Mouse (Mus musculus): ENCODE measurements around the gene Commd1.
A peak's percentile ranks its signal among the peaks of the same experiment; 100 is the strongest.

Commd1 gene

GRCm38 (mm10) chr11:22981984-22982757 is at the start of gene Commd1, which contains the start of gene Gm28048:
Gene Commd1 (minus strand): TSS chr11:22982382.
Gene Gm28048 (minus strand): TSS chr11:22982090.
- peak; percentile 92 for DNase-seq (ENCODE audit: low spot score)

DNA sequence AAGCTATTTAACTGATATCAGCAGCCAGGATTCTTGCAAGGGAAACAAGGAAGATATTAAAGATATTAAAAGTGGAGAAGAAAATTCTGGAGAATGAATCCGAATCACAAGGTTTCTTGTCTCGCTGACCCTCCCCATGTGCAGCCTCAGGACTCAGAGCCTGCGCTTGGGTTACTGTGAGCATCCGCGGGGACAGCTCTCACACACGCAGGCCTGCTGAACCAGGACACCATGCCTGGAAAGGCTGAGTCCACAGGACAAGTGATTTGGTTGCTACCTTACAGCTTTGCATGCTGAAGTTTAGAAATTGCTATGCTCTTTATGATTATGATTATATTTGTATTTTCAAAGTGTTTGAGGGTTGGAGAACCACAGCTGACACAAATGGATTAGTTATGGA is 47.2 kb upstream of the Commd1 start:
- no peak for DNase-seq (ENCODE audit: low spot score)

- no peak for DNase-seq (ENCODE audit: low spot score)
Observed at GRCm38 (mm10) chr11:23028957-23029356, 46.8 kb upstream of the Commd1 start.

DNA sequence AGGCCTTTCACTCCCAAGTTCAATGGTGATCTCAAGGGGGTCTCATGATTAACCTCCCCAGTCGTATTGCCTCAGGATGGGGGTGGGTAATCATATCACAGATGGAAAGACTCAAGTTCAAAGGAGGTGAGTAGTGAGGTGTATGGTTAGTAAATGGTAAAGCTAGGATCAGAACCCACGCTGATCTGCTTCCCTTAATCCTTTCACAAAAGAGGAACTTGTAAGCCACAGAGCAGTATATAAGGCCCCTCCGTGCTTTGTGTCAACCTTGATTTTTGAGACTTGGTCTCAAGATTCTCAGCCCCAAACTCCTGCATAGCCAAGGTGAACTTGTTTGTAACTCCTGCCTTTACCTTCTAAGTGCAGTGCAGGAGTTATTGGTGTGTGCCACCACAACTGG is 42.0 kb upstream of the Commd1 start:
- no peak for DNase-seq (ENCODE audit: low spot score)

GRCm38 (mm10) chr11:23023155-23023554 is 41.0 kb upstream of the Commd1 start:
- no peak for DNase-seq (ENCODE audit: low spot score)

- no peak for DNase-seq (ENCODE audit: low spot score)
Observed at GRCm38 (mm10) chr11:23020841-23021240, 38.7 kb upstream of the Commd1 start.

GRCm38 (mm10) chr11:23020116-23020770 is 38.1 kb upstream of the Commd1 start:
- no peak for DNase-seq (ENCODE audit: low spot score)

DNA sequence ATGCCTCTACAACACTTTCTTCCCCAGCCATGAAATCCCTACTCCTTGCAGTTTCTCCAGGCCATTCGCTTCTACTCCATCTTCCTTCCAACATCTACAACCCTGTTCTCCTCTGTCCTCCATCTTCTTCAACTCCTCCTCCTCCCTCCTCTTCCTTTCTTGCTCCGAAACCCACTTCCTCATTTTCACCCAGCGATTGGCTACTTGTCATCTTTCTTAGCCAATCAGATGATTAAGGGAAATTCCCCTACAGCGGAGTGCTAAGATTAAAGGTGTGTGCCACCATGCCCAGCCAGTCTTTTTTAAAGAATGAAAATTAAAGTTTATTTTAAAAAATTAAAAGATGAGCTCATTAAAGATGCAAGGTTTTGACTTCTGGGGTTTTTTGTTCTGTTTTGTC is 35.8 kb upstream of the Commd1 start:
- no peak for DNase-seq (ENCODE audit: low spot score)

DNA sequence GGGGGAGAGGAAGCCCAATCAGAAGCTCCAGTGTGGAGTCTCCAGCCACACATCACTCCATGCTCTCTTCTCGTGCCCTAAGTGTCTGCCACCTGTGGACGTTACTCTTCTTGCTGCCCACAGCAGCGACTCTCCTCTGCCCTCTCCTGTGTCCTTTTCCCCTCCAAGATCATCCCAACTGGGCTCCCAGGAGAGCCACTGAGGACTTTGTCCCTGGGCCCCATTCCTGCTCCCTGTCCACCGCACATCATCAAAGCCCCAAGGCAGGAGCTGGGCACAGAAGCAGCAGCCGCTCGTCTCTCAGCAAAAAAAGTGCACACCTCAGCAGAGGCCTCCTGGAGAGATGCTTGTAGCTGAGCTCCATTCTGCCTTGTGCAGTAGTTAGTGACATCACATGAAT is 32.8 kb upstream of the Commd1 start:
- DNase-seq (ENCODE audit: low spot score) = no peak

DNA sequence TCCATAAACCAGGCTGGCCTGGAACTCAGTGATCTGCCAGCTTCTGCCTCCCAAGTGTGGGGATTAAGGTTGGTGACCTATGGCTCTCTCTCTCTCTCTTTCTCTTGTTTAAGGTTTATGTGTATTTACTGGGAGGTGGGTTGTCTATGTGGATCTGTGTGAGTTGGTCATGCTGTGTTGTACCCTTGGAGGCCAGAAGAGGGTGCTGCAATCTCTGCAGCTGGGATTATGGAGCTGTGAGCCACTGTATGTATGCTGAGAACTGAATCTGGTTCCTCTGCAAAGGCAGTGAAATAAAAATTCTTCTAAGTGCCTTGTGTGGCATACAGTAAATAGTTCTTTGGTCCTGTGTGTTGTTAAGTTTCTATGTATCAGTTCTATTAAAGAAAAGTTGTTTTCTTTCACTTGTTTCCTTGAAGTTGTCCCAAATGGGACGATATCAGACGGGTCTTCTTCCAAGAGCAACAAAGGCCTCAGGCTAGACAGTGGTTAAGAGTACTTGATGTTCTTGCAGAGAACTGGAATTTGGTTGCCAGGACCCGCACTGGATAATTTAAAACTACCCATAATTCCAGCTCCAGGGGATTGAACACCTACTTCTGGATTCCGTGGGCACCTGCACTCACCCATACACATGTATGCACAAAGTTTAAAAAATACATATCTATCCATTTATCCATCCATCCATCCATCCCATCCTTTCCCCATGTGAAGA is 31.6 kb upstream of the Commd1 start:
- no peak for DNase-seq (ENCODE audit: low spot score)

DNA sequence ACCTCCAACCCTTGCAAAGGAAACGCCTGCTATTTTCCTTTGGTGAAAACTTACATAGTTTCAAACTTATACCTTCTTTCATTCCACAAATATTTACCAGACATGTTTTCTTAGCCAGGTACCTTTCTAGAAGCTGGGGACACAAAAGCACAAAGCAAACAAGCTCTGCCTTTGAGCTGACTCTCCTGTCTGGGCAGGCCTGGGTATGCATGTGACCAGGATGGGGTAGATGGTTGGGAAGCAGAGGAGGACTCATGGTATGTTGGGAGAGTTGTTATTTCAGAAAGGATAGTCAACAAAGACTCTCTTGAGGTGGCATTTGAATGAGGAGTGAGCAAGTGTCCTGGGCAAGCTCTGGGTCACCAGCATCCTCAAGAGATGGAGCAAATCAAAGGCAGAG is 30.9 kb upstream of the Commd1 start:
- DNase-seq (ENCODE audit: low spot score) = no peak

DNA sequence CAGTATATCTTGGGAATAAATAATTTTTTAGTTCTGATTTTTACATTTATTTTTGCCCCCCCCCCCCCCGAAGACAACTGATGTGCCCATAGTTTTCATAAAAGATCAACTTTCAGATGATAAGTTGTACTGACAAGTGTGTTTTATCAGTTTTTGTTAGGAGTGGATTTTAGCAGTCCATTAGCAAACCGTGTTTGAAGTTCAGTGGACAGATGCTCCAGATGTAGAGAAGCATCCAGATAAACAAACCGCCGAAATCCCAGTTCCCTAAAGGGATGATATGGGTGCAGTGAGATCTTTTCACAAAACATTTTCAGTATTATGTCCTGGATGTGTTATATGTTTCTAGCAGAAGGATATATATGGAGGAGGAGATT is 26.6 kb upstream of the Commd1 start:
- no peak for DNase-seq (ENCODE audit: low spot score)

GRCm38 (mm10) chr11:23008181-23008823 is 26.1 kb upstream of the Commd1 start:
- peak; percentile 71 for DNase-seq (ENCODE audit: low spot score)

- DNase-seq (ENCODE audit: low spot score) = peak; percentile 78
Observed at GRCm38 (mm10) chr11:23007481-23008180, 25.4 kb upstream of the Commd1 start, which contains the start of gene Fam161a. Gene Fam161a (plus strand): TSS chr11:23007531.

- DNase-seq (ENCODE audit: low spot score) = no peak
Observed at GRCm38 (mm10) chr11:23007166-23007480, 24.9 kb upstream of the Commd1 start.

GRCm38 (mm10) chr11:23005276-23005675 is 23.1 kb upstream of the Commd1 start:
- DNase-seq (ENCODE audit: low spot score) = no peak

DNA sequence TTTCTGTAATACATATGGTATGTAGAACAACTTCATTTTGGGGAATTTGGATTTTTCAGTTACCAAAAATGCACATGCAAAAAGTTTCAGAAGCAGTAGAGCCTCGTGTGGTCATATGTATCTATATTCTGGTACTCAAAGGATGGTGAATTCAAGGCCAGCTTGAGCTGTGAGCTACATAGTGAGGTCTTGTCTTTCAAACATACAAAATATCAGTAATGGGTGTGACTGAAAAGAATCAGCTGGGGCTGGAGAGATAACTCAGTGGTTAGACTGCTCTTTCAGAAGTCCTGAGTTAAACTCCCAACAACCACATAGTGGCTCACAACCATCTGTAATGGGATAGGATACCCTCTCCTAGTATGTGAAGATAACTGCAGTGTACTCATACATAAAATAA is 16.1 kb upstream of the Commd1 start:
- no peak for DNase-seq (ENCODE audit: low spot score)

- DNase-seq (ENCODE audit: low spot score) = no peak
Observed at GRCm38 (mm10) chr11:22995461-22995860, 13.3 kb upstream of the Commd1 start.

DNA sequence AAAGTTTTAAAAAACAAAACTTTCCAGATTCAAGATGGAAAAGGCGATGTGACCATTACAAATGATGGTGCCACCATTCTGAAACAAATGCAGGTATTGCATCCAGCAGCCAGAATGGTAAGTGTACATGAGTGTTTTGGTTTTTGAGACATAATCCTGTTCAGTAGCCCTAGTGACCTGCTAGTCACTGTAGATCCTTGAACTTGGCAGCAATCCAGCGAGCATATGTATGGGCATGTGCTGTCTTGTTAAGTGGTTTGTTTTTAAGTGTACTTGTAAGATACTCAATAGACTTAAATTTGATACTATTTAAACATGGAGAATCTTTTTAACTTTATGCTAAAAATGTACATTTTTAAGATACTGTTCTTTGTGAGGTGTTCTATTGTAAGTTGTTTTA is 12.1 kb upstream of the Commd1 start:
- no peak for DNase-seq (ENCODE audit: low spot score)

DNA sequence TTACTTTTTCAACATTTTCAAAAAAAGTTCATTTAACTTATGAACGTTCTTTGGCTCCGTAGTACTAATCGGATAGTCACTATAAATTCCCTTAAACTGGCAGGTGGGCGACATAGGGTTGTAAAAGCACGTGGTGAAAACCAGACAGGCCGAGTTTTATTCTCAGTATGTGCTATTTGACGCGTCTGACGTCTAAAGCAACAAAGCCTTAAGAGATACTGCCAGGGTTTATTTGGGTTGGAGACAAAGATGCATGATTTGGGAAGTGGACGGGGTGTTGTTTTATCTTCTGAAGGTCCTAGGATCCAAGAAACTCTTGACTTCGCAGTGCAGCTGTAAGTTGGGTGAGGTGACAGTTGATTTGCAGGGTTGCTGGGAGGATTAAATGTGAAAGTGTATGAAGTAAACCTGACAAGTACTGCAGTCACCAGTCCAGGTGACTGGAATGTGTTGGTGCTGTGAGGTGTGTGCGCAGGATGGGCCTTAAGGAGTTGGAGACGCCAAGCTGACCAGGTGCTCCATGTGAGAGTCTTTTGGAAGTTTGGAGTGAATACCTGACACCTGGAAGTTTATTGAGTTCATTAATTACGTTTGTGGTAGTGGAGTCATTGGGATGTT is 9.1 kb upstream of the Commd1 start:
- no peak for DNase-seq (ENCODE audit: low spot score)

DNA sequence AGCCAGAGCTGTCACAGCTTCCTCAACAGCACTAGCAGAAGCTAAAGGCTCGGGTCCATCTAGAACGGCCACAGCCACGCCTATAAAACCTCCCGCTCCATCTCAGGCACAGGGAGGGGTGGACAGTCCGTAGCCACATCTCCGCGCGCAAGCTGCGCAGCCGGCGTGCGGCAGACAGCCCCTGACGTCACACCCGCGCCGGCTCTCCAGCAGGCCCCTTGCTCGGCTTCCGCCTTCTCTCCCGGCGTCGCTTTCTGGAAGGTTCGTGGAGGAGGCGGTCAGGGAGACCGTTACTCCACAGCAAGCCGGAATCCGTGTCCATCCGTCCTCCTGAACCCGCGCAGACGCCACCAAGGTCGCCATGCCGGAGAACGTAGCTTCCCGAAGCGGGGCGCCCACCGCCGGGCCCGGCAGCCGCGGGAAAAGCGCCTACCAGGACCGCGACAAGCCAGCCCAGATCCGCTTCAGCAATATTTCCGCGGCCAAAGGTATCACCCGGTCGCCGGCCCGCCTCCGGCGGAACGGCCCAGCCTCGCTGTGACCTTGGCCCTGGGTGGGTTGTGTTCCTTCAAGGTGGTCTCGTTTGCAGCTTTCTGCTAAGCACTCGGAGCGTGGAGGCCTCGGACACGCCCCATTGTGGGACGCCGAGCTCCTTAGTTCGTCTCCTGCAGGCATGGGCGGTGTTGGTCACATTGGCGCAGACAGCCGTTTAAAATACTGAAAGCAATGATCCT is 8.4 kb upstream of the Commd1 start, which contains the start of gene Cct4:
Gene Cct4, plus strand, starts transcription at position 127 of the 734 bp plus-strand sequence.
- DNase-seq (ENCODE audit: low spot score) = peak; percentile 88
